Comparison of ENCODE assay signal across 8 mouse cellular contexts in the genomic region with DNA sequence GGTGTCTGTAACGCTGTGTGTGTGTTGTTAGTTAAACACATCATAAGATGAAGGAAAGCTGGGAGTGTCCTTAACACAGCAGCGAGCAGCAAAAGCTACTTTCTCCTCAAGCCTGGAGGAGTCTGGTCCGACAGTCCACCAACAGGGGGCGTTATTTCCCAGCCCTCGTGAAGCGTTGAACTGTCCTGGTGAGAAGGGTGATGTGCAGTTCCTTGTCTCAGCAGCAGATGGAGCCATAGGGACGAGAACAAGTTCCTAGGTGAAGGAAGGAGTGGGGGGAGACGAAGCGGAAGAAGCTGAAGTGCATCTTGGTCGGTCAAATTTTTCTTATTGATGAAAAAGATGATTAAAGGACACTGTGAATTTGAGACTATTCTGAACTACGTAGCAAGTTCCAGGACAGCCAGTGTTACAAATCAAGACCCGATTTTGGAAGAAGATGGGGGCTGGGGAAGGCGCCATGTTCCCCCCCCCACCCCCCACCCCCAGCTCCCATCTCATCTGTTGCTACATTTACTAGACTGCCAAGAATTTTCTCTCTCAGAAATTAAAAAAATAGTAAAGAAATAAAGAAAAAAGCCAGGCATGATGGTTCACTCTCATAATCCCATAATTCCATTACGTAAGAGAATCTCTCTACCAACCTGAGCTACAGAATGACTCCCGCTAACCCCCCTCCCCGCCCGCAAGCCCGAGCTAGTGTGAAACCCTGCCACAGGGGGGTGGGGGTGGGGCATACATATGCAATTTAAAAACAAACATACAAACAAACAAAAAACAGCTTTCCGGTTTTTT. TPM values are rescaled to one million over a fixed set of nuclear protein-coding genes. Genes with fewer than 3 reads are reported as not detected.
A peak's percentile ranks its signal among the peaks of the same experiment; 100 is the strongest.
DNase-seq lines count a peak whose midpoint lies in the region; ATAC-seq and TF ChIP-seq lines count a peak whose summit lies in the region.

No protein-coding gene starts in this region.

- peak overlapping the region; percentile 51 for H3K9ac ChIP-seq in embryonic facial prominence, embryonic 11.5 days (replicated peaks; ENCODE audit: low read length)
- no peak overlapping the region for H3K9ac ChIP-seq in intestine, postnatal 0 days (ENCODE audit: low read depth, low read length)
- peak overlapping the region; percentile 61 for H3K9ac ChIP-seq in midbrain, embryonic 11.5 days (ENCODE audit: low read length)

- peak; percentile 100 for TF ChIP-seq CTCF in intestine, postnatal 0 days (IDR thresholded peaks at IDR 0.05; ENCODE audit: low read depth)

- ATAC-seq in embryonic facial prominence, embryonic 11.5 days (replicated peaks; ENCODE audit: insufficient number of reproducible peaks, low FRiP score, low TSS enrichment, low read depth), result peak; percentile 86
- ATAC-seq in granulocyte monocyte progenitor cell, adult 5-6 weeks (replicated peaks; ENCODE audit: poor library complexity, severe bottlenecking), result peak; percentile 100
- peak; percentile 54 for ATAC-seq in intestine, postnatal 0 days
- ATAC-seq in midbrain, embryonic 11.5 days (ENCODE audit: low FRiP score), result peak; percentile 89

- no peaks in the 10 kb centered on the region for H3K27me3 ChIP-seq in embryonic facial prominence, embryonic 11.5 days (ENCODE audit: control insufficient read depth, insufficient read depth, low read length)
- H3K27me3 ChIP-seq in intestine, postnatal 0 days (replicated peaks; ENCODE audit: control insufficient read depth, insufficient read depth, low read length), result no peaks in the 10 kb centered on the region
- H3K27me3 ChIP-seq in midbrain, embryonic 11.5 days (ENCODE audit: control insufficient read depth, insufficient read depth, low read length), result no peaks in the 10 kb centered on the region

- 7% methylated on average over 19 of the region's 19 CpGs for WGBS in embryonic facial prominence, embryonic 11.5 days
- WGBS in intestine, postnatal 0 days, result 11% methylated on average over 19 of the region's 19 CpGs
- 7% methylated on average over 19 of the region's 19 CpGs for WGBS in midbrain, embryonic 11.5 days

- no peaks in the 10 kb centered on the region for H3K9me3 ChIP-seq in embryonic facial prominence, embryonic 11.5 days (replicated peaks; ENCODE audit: control insufficient read depth, low read length)
- no peaks in the 10 kb centered on the region for H3K9me3 ChIP-seq in intestine, postnatal 0 days (ENCODE audit: control insufficient read depth)
- no peaks in the 10 kb centered on the region for H3K9me3 ChIP-seq in midbrain, embryonic 11.5 days (ENCODE audit: control insufficient read depth, low read length)

- peak; percentile 94 for DNase-seq in adrenal gland, postnatal 14 days
- DNase-seq in embryonic facial prominence, embryonic 11.5 days (ENCODE audit: low spot score), result peak; percentile 99
- peak; percentile 94 to 98 for DNase-seq in left cerebral cortex, postnatal 36 days (ENCODE audit: low spot score in 2 of 2)
- peak; percentile 100 for DNase-seq in midbrain, embryonic 11.5 days (ENCODE audit: low spot score, missing footprints)
- peak; percentile 100 for DNase-seq in right cerebral cortex, postnatal 4 days
- DNase-seq in yolk sac, embryonic 10.5 days (ENCODE audit: low spot score), result peak; percentile 90

- peak overlapping the region; percentile 36 for H3K4me3 ChIP-seq in embryonic facial prominence, embryonic 11.5 days (ENCODE audit: low read depth, low read length)
- peak overlapping the region; percentile 21; the same call in 1 of the 2 replicates for H3K4me3 ChIP-seq in intestine, postnatal 0 days (ENCODE audit: low read depth, low read length)
- peak overlapping the region; percentile 42 for H3K4me3 ChIP-seq in midbrain, embryonic 11.5 days (ENCODE audit: low read depth, low read length)

- H3K27ac ChIP-seq in embryonic facial prominence, embryonic 11.5 days (replicated peaks; ENCODE audit: low read depth, low read length), result no peak overlapping the region
- H3K27ac ChIP-seq in intestine, postnatal 0 days (ENCODE audit: low read depth, low read length), result no peak overlapping the region
- H3K27ac ChIP-seq in midbrain, embryonic 11.5 days (ENCODE audit: low read depth, low read length), result no peak overlapping the region

- H3K4me1 ChIP-seq in embryonic facial prominence, embryonic 11.5 days (ENCODE audit: control insufficient read depth, insufficient read depth, low read length), result no peaks in the 10 kb centered on the region
- H3K4me1 ChIP-seq in intestine, postnatal 0 days (replicated peaks; ENCODE audit: control insufficient read depth, insufficient read depth, low read length), result no peaks in the 10 kb centered on the region
- no peaks in the 10 kb centered on the region for H3K4me1 ChIP-seq in midbrain, embryonic 11.5 days (ENCODE audit: control insufficient read depth, insufficient read depth, low read length)

- H3K36me3 ChIP-seq in embryonic facial prominence, embryonic 11.5 days (replicated peaks; ENCODE audit: control insufficient read depth, insufficient read depth, low read depth, low read length), result no peaks in the 10 kb centered on the region
- H3K36me3 ChIP-seq in intestine, postnatal 0 days (ENCODE audit: control insufficient read depth, insufficient read depth), result no peaks in the 10 kb centered on the region
- no peaks in the 10 kb centered on the region for H3K36me3 ChIP-seq in midbrain, embryonic 11.5 days (ENCODE audit: control insufficient read depth, insufficient read depth, low read length)

- intact Hi-C loops in left cerebral cortex, postnatal 36 days (cut with DNase I), result loop anchor here (1.0 to 5.0 kb wide), 2 partner anchors 51 to 118 kb away; no protein-coding TSS in a partner anchor

- H3K4me2 ChIP-seq in embryonic facial prominence, embryonic 11.5 days (ENCODE audit: low read depth, low read length), result peak overlapping the region; percentile 48
- peak overlapping the region; percentile 51; the same call in 1 of the 2 replicates for H3K4me2 ChIP-seq in intestine, postnatal 0 days (replicated peaks; ENCODE audit: low read depth)
- peak overlapping the region; percentile 64 for H3K4me2 ChIP-seq in midbrain, embryonic 11.5 days

RNA-seq across cellular contexts. Expression of gene Nanog, which starts 37.7 kb away (rescaled TPM):
- not detected in 2 replicates for total RNA-seq in adrenal gland, postnatal 14 days (2021)
- polyA plus RNA-seq in embryonic facial prominence, embryonic 11.5 days (2014; fragmentation: Nextera tagmentation; extraction: Ambion mirVana), result 0.13 and 0.14 TPM in 2 replicates
- total RNA-seq in granulocyte monocyte progenitor cell, adult 5-6 weeks (2014; fragmentation: Nextera tagmentation), result not detected in 2 replicates
- not detected in 2 replicates for total RNA-seq in granulocyte monocyte progenitor cell, adult 5-6 weeks (2017)
- polyA plus RNA-seq in intestine, postnatal 0 days (2015; fragmentation: Nextera tagmentation; extraction: Ambion mirVana), result 0.08 and 0.12 TPM in 2 replicates
- total RNA-seq in left cerebral cortex, postnatal 36 days (2021), result not detected
- 0.22 TPM in 1 of 2 replicates, not detected in the other for polyA plus RNA-seq in midbrain, embryonic 11.5 days (2014; fragmentation: Nextera tagmentation; extraction: Ambion mirVana)

RNA-seq across cellular contexts. Expression of gene Dppa3, which starts 43.4 kb away (rescaled TPM):
- total RNA-seq in adrenal gland, postnatal 14 days (2021), result not detected in 2 replicates
- polyA plus RNA-seq in embryonic facial prominence, embryonic 11.5 days (2014; fragmentation: Nextera tagmentation; extraction: Ambion mirVana), result not detected in 2 replicates
- not detected in 2 replicates for total RNA-seq in granulocyte monocyte progenitor cell, adult 5-6 weeks (2014; fragmentation: Nextera tagmentation)
- total RNA-seq in granulocyte monocyte progenitor cell, adult 5-6 weeks (2017), result not detected in 2 replicates
- polyA plus RNA-seq in intestine, postnatal 0 days (2015; fragmentation: Nextera tagmentation; extraction: Ambion mirVana), result not detected in 2 replicates
- not detected for total RNA-seq in left cerebral cortex, postnatal 36 days (2021)
- not detected in 2 replicates for polyA plus RNA-seq in midbrain, embryonic 11.5 days (2014; fragmentation: Nextera tagmentation; extraction: Ambion mirVana)

RNA-seq across cellular contexts. Expression of gene Gdf3, which starts 59.7 kb away (rescaled TPM):
- total RNA-seq in adrenal gland, postnatal 14 days (2021), result not detected in 2 replicates
- not detected in 2 replicates for polyA plus RNA-seq in embryonic facial prominence, embryonic 11.5 days (2014; fragmentation: Nextera tagmentation; extraction: Ambion mirVana)
- total RNA-seq in granulocyte monocyte progenitor cell, adult 5-6 weeks (2014; fragmentation: Nextera tagmentation), result 3.5 and 3.8 TPM in 2 replicates
- total RNA-seq in granulocyte monocyte progenitor cell, adult 5-6 weeks (2017), result 5.1 and 6.1 TPM in 2 replicates
- 0.07 and 0.09 TPM in 2 replicates for polyA plus RNA-seq in intestine, postnatal 0 days (2015; fragmentation: Nextera tagmentation; extraction: Ambion mirVana)
- total RNA-seq in left cerebral cortex, postnatal 36 days (2021), result not detected
- polyA plus RNA-seq in midbrain, embryonic 11.5 days (2014; fragmentation: Nextera tagmentation; extraction: Ambion mirVana), result 0.05 TPM in 1 of 2 replicates, not detected in the other
